Mouse (Mus musculus): ENCODE measurements around the gene Ccdc51.

The Ccdc51 gene

DNA sequence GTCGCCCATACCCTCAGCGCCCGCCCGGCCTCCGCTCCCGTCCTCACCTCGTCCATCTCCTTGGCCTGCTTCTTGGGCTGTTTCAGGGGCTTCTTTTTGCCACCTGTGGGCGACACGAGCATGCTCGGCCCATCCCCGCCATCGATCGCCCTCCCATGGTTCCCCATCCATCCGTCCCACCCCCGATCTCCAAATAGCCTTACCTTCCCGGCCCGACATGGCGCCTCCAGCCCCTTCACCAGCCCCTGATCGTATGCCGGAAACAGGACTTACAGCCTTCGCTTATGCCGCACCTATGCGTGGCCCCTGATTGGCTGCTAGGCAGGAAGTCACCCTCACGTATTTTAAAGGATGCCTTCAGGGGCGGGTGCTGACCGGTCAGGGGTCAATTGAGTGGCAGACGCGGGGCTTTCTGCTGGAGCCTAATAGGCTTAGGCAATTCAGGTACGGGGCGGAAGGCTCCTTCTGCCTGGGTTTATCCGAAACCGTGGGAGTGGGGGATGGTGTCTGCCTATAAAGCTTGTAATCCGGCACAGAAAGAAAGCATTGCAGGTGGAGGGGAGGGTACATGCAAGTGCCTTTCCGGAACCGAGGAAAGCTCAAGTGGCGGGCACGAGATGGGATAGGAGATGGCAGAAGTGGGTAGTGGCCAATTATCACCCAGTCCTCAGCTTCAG is at the start of gene Ccdc51, which contains the start of gene Tma7:
Gene Ccdc51, plus strand, starts transcription at position 370 of the 677 bp plus-strand sequence.
Gene Tma7, minus strand, starts transcription at position 464 of the 677 bp plus-strand sequence.
- no peak for DNase-seq (ENCODE audit: extremely low spot score, low read depth, low spot score)

GRCm38 (mm10) chr9:109038086-109038895 is 44.0 kb upstream of the Ccdc51 start, which contains the start of gene Shisa5:
Shisa5 (plus strand) TSS chr9:109038565.
- no peak for DNase-seq (ENCODE audit: extremely low spot score, low read depth, low spot score)

- no peak for DNase-seq (ENCODE audit: extremely low spot score, low read depth, low spot score)
Measured at GRCm38 (mm10) chr9:109038901-109039364, 43.4 kb upstream of the Ccdc51 start.

DNA sequence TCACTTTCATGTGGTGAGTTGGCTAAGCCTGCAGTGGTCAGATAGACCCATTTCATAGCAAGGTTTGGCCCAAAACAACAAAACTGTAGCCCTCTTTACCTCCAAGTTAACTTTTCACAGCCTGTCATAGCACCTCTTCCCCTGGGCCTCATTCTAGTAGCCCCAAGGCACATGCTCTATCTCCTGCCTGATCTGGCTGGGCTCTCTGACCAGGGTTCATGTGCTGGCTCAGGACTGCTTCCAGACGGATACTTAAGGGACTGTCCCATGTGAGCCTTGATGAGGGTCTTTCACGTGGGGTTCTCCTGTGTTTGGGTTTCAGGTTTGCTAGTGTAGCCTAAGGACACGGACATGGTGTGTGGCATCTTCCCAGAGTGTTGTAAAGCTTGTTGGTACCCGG is 42.6 kb upstream of the Ccdc51 start:
- DNase-seq (ENCODE audit: extremely low spot score, low read depth, low spot score), result no peak

DNA sequence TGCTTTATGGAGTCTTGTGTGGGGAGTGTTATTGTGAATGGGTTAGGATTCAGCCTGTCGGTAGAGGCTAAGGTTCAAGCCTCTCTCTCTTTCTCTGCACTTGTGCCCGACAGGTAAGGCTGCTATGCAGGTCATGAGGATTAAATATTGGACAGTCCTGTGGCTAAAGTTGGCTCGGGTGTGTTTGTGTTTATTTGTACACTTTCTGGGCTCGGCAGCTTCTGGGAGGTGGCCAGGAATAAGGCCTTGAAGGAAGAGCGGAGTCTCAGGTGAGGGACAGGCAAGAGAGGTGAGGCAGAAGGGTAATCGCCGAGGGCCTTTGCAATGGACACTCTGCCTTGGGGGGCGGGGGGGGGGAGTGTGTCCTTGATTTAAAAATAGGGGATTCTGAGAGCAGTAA is 42.1 kb upstream of the Ccdc51 start:
- DNase-seq (ENCODE audit: extremely low spot score, low read depth, low spot score), result no peak

- no peak for DNase-seq (ENCODE audit: extremely low spot score, low read depth, low spot score)
Measured at GRCm38 (mm10) chr9:109040906-109041305, 41.4 kb upstream of the Ccdc51 start.

- DNase-seq (ENCODE audit: extremely low spot score, low read depth, low spot score), result no peak
Measured at GRCm38 (mm10) chr9:109041351-109041750, 40.9 kb upstream of the Ccdc51 start.

DNA sequence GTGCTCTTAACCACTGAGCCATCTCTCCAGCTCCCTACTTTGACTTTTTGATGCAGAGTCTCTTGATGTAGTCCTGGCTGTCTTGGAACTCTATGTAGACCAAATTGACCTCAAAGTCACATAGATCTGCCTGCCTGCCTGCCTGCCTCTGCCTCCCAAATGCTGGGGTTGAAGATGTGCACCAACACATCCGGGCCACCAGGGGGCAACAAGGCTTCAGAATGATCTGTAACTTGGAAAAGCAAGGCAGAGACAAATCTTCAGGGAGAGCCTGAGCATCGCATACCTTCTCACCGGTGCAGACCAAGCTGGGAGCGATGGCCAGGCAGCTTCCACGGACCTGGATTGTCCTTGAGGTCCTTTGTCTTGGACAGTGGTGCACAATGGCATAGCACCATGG is 36.0 kb upstream of the Ccdc51 start:
- no peak for DNase-seq (ENCODE audit: extremely low spot score, low read depth, low spot score)

- DNase-seq (ENCODE audit: extremely low spot score, low read depth, low spot score), result no peak
Measured at GRCm38 (mm10) chr9:109049316-109049715, 33.0 kb upstream of the Ccdc51 start.

GRCm38 (mm10) chr9:109049996-109050673 is 32.2 kb upstream of the Ccdc51 start:
- DNase-seq (ENCODE audit: extremely low spot score, low read depth, low spot score), result no peak

- no peak for DNase-seq (ENCODE audit: extremely low spot score, low read depth, low spot score)
Measured at GRCm38 (mm10) chr9:109050674-109050997, 31.7 kb upstream of the Ccdc51 start.

DNA sequence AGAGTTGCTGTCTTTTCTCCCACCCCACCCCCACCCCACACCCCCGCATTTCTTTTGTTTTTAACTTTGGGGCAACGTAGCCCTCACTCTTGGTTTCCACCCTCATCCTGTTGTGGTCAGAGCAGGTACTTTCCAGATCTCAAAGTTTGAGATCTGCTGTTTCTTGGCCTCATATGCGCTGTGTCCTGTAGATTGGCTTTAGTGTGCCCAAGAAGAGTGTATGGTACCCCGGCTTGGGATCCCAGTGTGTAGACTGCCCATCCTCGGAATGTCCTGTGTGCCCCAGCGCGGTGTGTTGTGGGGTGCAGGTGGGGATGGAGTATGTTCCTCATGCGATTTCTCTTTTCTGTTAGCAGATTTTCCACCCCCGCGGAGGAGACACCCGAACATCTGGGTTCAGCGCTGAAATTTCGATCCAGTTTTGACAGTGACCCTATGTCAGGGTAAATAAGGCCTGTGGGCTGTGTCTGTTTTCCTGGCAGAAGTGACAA is 31.2 kb upstream of the Ccdc51 start:
- no peak for DNase-seq (ENCODE audit: extremely low spot score, low read depth, low spot score)

DNA sequence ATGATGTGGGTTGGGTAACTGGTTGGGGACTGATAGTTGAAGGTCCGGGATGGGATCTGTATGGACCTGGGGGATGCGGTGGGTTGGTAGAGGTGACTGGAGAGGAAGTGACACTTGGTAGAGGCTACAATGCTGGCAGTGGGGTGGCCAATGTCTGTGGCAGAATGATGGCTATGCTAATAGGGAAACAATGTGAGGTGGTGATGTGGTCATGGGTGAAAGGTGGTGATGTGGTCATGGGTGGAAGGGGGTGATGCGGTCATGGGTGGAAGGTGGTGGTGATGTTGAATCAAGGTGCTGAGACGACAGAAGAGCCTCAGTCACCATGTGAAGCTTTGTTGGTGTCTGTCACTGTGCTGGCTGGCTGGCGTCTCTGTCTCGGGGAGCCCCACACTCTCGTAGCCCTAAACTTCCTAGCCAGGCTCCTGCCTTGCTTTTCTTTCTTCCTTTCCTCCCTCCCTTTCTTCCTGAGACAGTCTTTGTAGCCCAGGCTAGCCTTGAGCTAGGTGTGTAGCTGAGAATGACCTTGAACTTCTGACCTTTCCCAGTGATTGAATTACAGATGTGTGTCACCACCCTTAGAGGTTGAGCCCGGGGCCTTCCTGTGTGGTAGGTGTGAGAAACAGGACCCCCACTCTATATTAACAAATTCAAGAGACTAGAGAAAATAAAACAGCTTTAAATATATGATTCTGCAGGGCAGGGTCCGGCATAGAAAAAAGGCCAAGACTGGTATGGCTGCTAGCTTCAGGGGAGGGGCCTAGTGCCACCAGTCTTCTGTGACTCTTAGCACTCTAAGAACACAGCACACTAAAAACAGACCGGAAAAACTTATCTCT is 30.4 kb upstream of the Ccdc51 start:
- DNase-seq (ENCODE audit: extremely low spot score, low read depth, low spot score), result no peak

DNA sequence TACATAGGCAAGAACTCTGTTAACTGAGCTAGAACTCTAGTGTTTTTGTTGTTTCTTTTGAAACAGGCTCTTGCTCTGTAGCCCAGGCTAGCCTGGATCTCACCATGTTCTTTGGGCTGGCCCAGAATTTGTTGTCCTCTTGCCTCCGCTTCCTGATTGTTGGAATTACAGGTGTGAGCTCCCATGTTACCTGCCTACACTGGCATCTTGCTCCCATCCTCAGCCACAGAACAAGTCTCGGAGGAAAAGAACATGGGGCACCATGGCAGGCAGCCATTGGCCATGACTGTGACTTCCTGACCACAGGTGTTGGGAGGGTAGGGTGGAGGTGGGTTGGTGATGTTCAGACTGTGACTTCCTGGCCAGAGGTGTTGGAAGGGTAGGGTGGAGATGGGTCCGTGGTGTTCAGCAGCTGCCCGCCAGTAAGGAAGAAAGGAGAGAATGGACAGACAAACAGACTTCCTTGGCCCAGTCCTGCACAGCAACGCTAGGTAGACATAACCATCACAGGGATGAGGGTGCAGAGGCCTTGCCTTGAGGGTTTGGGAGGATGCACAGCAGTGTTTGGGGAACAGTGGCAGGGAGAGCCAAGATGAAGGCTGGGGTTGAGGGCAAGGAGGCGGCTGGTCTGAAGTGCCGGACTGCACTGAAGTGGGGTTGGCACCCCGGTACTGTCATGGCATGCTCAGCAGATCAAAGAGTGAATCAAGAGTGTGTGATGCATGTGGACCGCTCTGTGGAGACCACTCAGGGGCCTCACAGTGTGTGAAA is 29.6 kb upstream of the Ccdc51 start:
- DNase-seq (ENCODE audit: extremely low spot score, low read depth, low spot score), result no peak

DNA sequence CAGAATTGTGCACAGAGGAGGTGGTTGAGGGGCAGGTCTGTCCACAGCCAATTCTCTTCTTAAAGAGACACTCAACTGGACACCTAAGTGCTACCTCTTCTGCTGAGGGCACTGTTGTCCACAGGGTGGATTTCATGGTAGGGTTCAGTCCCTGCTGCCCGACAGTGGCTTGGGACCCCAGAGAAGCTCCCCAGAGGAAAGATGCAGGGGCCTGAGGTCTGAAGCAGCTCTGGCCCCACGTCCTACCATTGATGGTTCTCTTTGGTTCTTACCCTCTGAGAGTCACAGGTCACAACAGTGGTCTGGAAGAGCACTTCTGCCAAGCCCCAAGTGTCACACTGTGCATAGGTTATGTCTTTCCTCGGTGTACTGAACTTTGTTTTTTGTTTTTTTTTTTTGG is 28.9 kb upstream of the Ccdc51 start:
- DNase-seq (ENCODE audit: extremely low spot score, low read depth, low spot score), result no peak

DNA sequence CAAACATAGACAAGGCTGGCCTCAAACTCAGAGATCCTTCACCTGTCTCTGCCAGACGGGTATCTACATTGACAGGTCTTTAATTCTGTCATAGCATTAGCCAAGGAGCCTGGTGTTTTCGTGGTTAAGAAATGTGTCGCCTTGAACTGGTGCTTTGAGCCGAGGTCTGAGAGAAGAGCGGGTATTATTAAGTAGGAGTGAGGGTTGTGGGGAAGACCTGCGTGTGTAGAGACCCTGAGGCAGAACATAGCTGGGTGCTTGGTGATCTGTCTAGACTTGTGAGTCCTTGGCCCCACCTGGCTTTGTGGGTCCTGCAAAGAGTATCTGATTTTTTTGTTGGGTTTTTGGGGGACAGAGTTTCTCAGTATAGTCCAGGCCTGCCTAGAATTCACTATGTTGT is 28.4 kb upstream of the Ccdc51 start:
- DNase-seq (ENCODE audit: extremely low spot score, low read depth, low spot score), result no peak

GRCm38 (mm10) chr9:109054712-109055111 is 27.6 kb upstream of the Ccdc51 start:
- no peak for DNase-seq (ENCODE audit: extremely low spot score, low read depth, low spot score)

DNA sequence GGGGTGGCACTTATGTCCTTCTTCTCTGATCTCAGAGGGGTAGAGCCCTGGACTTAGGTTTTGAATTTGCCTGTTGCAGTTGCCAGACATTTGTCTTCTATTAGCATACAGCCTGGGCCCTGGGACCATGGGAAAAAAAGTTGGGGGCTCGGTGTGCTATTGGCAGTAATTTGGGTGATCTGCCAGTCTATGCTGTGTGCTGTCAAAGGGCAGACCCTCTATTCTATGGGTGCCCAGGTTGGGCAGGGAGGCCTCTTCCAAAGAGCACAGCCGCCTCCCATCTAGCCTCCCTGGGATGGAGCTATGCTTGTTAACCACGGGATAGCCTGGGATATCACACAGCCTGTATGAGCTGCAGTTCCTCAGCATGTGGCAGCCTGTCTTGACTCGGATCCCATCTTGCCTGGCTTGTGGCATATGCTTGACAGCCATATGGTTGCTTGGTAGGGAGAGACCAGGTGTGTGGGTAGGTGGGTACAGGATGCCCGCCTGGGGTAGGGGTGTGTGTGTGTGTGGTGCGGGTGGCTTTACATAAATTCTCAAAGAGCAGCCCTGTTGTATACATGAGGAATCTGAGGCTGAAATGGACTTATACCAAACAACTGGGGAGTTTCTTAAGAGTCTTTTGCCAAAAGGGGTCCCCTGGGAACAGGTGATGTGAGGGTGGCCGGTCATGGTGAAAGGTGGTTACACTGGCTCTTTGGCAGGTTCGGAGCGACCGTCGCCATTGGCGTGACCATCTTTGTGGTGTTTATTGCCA is 26.8 kb upstream of the Ccdc51 start:
- DNase-seq (ENCODE audit: extremely low spot score, low read depth, low spot score), result no peak

DNA sequence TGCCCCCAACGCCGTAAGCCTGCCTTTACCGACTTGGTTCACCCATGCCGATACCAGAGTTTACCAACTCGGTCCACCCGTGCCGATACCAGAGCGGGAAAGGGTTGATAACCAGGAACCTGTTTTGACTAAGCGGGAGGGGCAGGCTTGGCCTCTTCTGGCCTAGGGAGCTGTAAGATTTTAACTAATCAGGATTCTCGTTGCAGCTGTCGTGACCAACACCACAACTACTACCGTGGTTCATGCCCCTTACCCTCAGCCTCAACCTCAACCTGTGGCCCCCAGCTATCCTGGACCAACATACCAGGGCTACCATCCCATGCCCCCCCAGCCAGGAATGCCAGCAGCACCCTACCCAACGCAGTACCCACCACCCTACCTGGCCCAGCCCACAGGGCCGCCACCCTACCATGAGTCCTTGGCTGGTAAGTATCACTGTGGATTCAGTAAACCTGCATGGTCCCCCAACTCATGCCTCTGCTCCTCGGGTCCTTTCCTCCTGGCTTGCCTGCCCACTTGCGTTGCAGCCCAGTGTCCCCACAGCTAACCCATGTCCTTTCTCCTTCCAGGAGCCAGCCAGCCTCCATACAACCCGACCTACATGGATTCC is 26.1 kb upstream of the Ccdc51 start:
- DNase-seq (ENCODE audit: extremely low spot score, low read depth, low spot score), result no peak
